Mouse (Mus musculus) testis, adult 2 months (tissue): ENCODE data around the gene Rapgef2.

Experiments
- CTCF ChIP-seq: fragments of 200-500 bp; IDR thresholded peaks from 2 replicates; pipeline ENCODE4 v1.5.1; 2012; ENCODE audit warnings: low read depth, mild to moderate bottlenecking, inconsistent platforms, low read length, moderate library complexity; ENCODE audit not compliant: control insufficient read depth, insufficient read depth, insufficient replicate concordance
- POLR2A ChIP-seq: fragments of 200-500 bp; IDR thresholded peaks from 2 replicates; pipeline ENCODE4 v1.6.1; 2012; ENCODE audit warnings: low read depth, mild to moderate bottlenecking, inconsistent platforms, low read length, moderate library complexity; ENCODE audit not compliant: control insufficient read depth

DNA sequence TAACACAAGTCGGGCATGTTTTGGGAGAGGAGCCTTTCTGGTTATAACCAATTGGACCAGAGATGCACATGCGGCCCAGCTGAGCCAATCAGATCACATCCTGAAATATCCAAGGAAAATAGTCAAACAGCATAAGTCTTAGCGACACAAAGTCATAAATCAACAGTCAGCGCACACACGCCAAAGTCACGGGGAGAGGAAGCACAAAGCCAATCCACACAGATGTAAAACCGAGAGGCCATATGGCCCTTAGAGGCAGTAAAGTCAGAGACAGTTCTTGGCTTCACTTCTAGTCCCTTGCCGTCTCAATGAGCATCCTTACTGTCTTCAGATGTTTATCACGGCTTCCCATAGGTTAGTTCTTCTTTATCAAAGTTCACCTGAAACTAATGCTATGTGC is 91.0 kb downstream of the Rapgef2 start:
- no peak for TF ChIP-seq POLR2A
- TF ChIP-seq CTCF = no peak
